Mouse (Mus musculus): Measurements from ENCODE around the gene Vps72. TPM values are rescaled to one million over a fixed set of nuclear protein-coding genes. Genes with fewer than 3 reads are reported as not detected.
"Not testable (repeated sequence)": the region's sequence is repeated elsewhere in the genome, so short reads cannot be mapped to it uniquely, and the experiment has no call there.

Vps72 gene
- total RNA-seq, 2 experiments from 2014 or later = 46.2 to 50.3 TPM

DNA sequence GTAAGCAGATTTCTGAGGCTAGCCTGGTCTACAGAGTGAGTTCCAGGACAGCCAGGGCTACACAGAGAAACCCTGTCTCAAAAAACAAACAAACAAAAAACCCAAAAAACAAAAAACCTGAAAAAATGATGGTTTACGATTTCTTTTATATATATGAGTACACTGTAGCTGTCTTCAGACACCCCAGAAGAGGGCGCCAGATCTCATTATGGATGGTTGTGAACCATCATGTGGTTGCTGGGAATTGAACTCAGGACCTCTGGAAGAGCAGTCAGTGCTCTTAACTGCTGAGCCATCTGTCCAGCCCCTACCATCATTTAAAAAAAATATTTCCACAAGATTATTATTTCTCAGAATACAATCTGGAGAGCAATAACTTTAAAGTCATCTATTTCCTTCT is 21.6 kb downstream of the Vps72 start:
- not testable (repeated sequence) for DNase-seq (ENCODE audit: extremely low spot score in 1 of 2, low spot score in 1 of 2)

GRCm38 (mm10) chr3:95133176-95133575 is 22.4 kb downstream of the Vps72 start:
- no peak for DNase-seq (ENCODE audit: extremely low spot score in 1 of 2, low spot score in 1 of 2)

DNA sequence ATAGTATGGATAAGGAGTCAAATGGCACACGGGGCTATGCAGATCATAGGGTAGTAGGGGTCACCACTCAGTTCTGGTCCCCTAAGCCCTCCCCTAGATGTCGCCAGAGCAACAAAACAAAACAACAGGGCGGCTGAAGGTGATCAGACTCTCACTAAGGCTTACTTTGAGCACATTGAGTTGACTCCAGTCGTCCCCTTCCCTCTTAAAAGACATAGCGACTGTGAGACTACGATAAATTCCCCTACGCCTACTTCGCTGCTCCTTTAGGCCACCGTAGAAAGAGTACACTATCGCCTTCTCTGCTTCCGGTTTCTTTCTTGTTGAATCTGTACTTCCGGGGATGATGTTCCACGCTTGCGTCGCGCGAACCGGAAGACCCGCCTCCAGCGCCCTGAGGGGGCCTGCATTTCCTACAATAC is 22.9 kb downstream of the Vps72 start, which contains the start of the genes Scnm1 and Lysmd1:
TSS of gene Scnm1 (minus strand) at position 332 of the 422 bp plus-strand sequence.
TSS of gene Lysmd1 (plus strand) at position 409 of the 422 bp plus-strand sequence.
- peak; percentile 68 to 70 for DNase-seq (ENCODE audit: extremely low spot score in 1 of 2, low spot score in 1 of 2)

DNA sequence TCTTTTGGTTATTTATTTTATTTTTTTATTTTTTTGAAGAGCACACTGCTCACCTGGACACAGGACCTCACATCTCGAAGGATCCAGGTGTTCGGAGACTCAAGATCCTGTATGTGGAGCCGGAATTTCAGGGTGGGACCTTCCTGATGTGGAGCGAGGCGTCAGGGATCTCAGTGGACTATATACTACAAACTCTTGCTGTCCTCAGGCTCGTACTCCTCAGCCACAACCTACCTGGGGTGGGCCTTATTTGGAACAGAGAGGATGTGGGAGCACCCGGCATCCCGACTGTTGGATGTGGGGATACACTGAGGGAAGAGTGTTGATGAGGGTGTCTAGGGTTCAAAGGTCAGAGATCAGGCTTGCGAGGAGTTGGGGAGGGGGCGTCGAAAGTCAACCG is 23.3 kb downstream of the Vps72 start:
- not testable (repeated sequence) for DNase-seq (ENCODE audit: extremely low spot score in 1 of 2, low spot score in 1 of 2)

DNA sequence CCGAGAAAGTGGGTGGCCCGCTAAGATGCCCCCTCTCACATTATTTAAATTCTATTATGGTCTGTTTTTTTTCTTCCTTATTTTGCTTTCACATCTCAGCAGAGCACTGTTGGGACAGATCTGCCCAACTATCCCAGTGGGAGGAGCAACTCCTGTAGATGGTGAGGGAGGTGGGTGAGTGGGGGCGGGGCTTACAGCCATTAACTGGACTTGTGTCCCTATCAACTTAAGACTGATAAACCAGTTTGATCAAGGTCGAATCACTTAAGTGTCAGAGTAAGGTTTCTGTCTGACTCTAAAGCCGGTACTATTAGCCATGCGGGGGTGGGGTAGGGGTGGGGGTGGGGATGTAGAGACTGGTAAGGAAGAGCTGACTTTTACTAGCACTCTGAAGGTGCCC is 24.2 kb downstream of the Vps72 start:
- peak in 1 of 2 experiments; percentile 40 for DNase-seq (ENCODE audit: extremely low spot score in 1 of 2, low spot score in 1 of 2)

DNA sequence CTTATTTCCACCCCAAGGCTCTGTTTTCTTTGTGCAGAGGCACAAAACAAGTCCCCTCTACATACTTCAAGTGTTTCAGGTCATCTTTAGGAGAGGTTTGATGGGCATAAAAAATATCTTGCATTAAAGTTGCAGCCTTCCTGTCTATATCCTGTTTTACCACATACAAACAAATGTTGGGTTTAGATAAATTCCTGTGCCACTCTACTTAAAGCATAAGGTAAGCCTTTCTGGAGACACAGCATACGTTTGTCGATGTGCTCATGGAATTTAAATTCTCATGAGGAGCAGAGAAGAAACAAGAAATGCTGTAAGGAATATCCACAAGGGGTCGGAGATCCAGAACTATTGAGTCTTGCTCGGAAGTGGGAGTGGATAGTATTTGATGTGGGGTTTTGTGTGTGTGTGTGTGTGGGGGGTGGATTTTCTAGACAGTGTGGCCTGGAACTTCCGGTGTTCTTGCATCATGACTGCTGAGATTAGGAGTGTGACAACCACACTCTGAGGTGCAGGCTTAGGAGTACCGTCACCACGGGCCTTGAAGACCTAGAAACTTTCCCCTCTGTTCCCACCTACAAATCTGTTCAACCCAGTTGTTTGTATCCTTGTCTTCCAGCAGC is 24.7 kb downstream of the Vps72 start:
- no peak for DNase-seq (ENCODE audit: extremely low spot score in 1 of 2, low spot score in 1 of 2)

DNA sequence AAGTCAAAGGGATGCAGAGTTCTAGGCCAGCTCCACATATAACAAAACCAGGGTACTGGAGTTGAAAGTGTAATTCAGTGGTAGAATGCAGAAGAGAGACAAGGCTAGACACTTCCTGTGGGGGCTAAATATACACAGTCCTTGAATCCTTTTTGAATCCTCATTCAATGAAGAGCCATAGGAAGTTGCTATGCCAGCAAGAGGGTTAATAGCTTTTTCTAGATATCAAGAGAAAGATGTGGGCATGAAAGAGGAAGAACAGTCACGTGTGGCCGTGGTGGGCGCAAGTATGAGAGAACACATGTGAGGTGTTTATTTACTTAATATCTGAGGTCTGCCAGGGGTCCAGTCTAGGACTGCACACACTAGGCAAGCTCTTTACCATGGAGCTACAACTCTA is 25.5 kb downstream of the Vps72 start:
- no peak for DNase-seq (ENCODE audit: extremely low spot score in 1 of 2, low spot score in 1 of 2)

DNA sequence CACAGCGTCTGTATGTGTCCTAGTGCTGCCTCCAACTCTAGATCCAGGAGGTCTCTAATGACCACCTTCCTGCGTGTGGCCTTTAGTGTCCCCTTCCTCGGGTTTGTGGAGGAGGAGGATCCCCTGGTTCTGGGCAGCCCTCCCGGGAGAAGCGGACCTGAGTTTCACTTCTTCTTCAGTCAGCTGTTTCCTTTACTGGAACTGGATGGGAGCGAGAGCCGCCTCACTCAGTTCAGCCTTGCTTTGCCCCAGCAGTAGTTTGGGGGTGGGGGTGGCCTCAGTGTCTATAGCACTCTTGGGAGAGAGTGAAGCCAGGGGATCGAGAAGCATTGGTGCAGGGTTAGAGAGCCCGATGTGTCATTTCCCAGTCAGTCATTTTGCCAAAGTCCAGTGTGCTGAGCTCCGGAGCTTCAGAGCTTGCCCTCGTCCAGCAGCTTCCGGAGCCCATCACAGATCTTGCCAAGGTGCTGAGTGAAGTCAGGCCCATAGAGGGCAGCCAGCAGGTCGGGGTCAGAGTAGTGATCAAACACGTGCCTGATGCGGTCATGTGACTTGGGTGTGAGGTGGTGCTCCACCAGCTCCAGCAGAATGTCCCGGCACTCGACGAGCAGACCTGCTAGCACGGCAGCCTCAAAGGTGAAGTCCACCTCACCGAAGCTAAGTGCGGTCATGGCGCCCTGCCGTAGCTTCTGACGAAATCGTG is 28.9 kb downstream of the Vps72 start:
- DNase-seq (ENCODE audit: extremely low spot score in 1 of 2, low spot score in 1 of 2) = no peak

DNA sequence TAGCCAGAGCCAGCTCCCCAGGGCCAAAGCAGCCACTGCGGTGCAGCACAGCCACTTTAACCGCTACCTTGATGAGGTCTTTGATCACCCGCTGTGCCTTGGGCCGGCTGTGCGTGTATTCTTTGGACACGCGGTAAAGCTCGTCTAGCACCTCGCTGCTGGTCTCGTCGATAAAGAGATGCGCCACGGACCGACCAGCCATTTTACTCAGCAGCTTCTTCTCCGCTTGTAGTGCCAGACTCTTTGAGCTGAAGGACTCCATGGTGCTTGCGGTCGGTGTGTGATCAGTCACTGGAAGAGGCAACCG is 29.4 kb downstream of the Vps72 start:
- no peak for DNase-seq (ENCODE audit: extremely low spot score in 1 of 2, low spot score in 1 of 2)

GRCm38 (mm10) chr3:95140795-95141194 is 30.0 kb downstream of the Vps72 start:
- DNase-seq (ENCODE audit: extremely low spot score in 1 of 2, low spot score in 1 of 2) = no peak

- no peak for DNase-seq (ENCODE audit: extremely low spot score in 1 of 2, low spot score in 1 of 2)
Observed at GRCm38 (mm10) chr3:95141474-95141873, 30.7 kb downstream of the Vps72 start.

DNA sequence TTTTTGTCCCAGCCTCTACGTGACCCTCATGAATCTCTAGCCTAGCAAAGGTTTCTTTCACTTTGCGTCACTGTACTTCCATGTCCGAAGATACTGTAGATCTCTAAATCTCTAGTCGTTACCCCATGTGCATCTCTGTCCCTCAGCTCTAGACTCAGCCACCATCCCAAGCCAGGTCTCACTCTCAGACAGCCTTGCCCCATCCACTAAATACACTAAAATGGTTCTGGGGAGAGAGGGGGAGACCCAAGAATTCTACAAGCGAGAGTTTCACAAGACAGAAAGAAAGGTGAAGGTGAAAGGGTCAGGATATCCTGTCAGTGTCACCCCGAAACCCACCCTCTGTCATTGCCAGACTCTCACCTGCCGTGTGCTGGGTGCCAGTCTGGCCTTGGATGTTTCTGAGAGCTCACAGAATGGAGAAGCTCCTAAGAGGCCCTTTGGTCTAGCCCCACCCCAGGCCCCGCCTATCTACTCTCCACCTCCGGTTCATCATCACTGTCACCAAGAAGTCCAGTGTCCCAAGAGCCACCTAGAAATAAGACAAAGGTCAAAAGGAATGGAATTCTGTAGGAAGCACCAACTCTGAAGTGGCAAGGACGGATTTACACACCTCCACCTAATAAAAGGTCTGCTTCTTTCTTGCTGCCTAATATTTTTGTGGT is 31.3 kb downstream of the Vps72 start, which contains the start of gene Tnfaip8l2:
TSS of gene Tnfaip8l2 (minus strand) at position 409 of the 665 bp plus-strand sequence.
- no peak for DNase-seq (ENCODE audit: extremely low spot score in 1 of 2, low spot score in 1 of 2)

DNA sequence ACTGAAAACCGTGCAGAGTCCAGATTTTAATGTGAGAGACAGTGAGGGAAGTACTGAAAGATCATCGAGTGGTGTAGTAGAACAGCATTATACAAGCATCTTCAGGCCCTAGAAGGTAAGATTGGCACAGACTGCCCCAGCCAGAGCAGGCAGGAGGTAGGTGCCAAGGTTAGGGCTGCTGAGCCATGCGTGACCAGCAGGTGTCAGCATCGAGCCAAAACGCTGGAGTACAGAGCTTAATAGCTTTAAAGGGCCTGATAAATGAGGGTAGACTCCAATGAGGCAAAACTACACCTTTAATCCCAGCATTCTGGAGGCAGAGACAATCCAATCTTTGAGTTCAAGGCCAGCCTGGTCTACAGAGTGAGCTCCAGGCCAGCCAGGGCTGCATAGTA is 31.8 kb downstream of the Vps72 start:
- DNase-seq (ENCODE audit: extremely low spot score in 1 of 2, low spot score in 1 of 2) = peak; percentile 75 to 95

- no peak for DNase-seq (ENCODE audit: extremely low spot score in 1 of 2, low spot score in 1 of 2)
Observed at GRCm38 (mm10) chr3:95147924-95148323, 37.1 kb downstream of the Vps72 start.

- DNase-seq (ENCODE audit: extremely low spot score in 1 of 2, low spot score in 1 of 2) = peak in 1 of 2 experiments; percentile 59
Observed at GRCm38 (mm10) chr3:95153874-95154273, 43.1 kb downstream of the Vps72 start.

GRCm38 (mm10) chr3:95159511-95159986 is 48.7 kb downstream of the Vps72 start:
- DNase-seq (ENCODE audit: extremely low spot score in 1 of 2, low spot score in 1 of 2) = no peak

DNA sequence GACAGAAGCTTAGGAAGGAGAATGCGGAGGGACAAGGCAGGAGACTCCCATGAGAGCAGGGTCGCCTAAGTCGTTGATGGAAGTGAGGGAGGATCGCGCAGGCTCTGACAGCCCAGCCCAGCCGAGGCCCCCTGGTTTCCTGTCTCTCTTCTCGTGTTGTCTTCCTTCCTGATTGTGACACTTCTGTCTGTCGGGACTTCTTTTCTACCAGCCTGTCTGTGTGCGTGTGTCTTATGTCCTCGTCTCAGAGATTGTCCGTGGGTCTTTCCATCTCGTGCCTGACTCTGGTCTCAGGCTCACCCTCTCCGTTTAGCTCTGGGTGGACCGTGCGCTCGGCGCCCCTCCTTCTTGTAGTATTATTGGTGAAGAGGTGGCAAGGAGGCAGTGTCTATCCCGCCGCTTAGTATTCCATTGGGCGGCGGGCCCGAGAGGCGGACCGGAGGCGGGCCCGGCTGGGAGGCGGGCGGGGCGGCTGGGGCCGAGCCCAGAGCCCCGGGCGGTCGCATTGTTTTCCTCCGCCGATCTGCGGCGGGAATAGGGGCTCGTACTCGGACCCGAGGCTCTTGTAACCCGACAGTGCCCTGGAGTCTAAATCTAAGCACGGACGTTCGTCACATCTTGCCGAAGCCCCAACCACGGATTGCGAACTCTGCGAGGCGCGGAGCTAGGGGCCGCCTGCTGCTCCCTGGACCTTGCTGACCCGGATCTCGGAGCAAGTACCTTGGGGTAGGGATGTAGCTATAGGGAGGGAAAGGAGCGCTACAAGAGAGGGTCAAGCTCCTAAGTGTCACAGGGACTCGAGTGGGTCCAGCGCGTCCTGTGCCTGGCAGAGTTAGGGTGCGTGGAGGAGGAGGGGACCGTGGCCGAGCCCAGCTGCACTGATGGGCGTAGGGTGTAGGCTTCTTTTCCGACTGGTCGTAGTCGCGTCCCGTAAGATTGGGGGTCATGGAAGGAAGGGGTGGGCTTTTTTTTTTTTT is 49.5 kb downstream of the Vps72 start, which contains the start of gene Sema6c:
TSS of gene Sema6c (plus strand) at position 471 of the 977 bp plus-strand sequence.
- peak; percentile 75 for DNase-seq (ENCODE audit: extremely low spot score in 1 of 2, low spot score in 1 of 2)

DNA sequence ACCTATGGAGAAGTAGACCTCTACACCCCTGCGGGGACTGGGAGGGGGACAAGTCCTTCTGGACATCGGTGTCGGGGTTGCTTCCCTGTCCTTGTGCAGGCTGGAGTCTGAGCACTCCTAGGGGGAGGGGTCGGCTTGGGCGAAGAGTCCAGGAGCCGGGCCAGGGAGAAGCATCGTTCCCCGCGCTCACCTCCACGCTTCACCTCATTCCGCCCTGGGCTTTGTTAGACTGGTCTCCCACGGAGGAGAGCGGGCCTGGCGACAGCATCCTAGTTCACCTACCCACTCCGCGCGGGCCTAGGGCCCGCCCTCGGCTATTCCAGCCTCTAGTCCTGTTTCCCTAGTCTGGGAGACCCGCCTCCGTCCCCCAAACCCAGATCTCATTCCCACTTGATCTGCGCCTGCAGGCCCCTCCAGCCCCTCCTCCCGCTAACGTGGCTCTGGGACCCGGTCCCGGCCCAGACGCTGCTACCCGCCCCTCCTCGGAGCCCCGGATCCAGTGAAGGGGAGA is 50.3 kb downstream of the Vps72 start:
- no peak for DNase-seq (ENCODE audit: extremely low spot score in 1 of 2, low spot score in 1 of 2)

DNA sequence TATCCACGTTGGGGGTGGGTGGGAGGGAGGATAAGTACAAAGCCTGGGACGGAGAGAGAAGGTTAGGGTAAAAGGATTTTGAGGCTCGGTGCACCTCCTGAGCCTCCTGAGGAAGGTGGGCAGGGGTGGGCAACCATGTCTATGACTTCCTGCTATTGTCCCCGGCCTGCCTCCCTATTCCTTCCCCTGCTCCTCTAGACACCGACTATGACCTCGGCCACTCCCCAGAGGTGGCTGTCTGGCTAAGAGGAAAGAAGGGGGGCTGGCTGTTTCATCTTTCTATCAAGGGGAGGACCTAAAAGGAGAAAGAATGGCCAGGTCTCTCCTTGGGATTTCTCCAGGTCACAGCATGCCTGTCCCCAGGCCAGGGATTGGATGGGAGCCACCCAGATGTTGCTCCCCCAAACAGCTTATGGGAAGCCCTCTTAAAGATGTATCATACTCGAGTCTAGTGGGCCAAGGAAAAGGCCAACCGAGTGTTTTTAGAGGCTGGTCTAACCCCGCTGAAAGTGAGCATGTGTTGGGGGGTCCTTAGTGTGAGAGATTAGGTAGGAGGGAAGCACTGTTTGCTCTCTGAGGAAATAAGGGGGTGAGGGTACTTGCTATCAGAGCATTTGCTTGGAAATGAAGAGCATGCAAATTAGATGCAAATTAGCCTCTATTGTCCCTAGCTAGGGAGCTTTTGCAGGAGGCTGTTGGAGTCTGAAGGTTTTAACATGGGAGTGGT is 51.0 kb downstream of the Vps72 start:
- DNase-seq (ENCODE audit: extremely low spot score in 1 of 2, low spot score in 1 of 2) = no peak

All from layer of hippocampus, postnatal 25 days (tissue).